Mouse (Mus musculus): Measurements from ENCODE around the gene Dlgap5.

Dlgap5 gene

DNA sequence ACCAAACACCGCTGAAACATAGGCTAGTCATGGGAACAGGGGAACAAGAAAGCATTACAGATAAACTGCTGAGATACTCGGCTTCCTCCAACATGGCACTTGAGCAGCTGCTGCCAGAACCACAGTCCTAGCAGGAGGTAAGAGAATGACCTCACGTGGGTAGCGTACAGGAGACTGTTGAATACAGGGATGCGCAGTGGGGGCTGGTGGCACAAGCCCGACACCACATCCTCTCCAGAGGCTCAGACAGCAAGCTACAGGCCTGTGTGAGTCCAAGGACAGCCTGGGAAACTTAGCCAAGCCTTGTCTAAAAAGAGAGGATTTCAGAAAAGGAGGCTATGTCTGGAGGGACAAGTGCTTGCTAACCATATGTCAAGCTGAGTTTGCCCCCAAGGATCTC lies 23.2 kb downstream of the Dlgap5 start:
- DNase-seq, result no peak

DNA sequence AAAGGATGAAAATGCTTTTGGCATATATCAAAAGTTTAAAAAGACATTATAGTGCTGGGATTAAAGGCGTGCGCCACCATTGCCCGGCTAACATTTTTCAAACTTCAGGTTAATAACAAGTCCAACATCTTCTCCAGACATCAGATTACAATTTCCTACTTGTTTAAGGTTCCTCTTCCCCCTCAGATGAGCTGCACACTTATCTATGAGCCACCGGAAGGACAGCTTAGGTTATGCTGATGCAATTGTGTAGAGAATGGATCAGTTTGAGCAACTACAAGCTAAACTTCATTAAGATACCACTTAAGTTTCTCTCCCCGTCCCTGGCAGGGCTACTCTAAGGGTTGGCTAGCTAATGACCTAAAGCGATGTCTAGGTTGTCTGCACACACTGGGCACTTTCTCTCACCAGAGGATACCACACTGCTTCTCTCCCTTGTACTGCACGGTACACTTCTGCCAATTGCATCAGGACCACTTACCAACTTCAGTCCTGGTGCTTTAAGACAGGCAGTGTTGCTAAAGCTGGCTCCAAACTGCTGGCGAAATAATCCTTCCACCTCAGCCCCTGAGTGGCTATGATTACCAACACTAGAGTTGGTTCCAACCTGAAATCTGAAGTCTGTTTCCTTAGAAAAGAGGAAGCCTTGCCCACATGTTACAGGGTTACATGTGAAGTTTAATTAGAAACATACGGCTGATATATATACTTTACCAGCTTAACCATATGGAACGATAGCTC lies 24.7 kb downstream of the Dlgap5 start:
- DNase-seq, result no peak

DNA sequence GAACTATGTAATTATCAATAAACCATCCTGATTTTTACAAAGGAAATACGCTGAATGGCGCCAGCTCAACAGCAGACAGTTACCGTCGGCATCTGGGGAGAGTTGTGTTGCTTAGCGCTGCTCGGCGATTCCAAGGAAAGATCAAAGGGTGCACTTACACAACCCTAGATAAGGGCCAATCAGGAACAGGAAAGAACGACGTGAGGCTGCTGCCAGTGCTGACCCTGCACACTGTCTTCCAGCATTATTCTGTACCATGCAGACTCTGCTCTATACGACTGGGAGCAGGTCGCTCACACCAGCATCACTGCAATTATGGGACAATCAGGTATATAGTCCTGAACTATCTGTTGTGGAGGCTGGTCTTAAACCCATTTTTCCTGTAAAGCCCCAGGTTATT lies 32.1 kb downstream of the Dlgap5 start:
- no peak for DNase-seq

DNA sequence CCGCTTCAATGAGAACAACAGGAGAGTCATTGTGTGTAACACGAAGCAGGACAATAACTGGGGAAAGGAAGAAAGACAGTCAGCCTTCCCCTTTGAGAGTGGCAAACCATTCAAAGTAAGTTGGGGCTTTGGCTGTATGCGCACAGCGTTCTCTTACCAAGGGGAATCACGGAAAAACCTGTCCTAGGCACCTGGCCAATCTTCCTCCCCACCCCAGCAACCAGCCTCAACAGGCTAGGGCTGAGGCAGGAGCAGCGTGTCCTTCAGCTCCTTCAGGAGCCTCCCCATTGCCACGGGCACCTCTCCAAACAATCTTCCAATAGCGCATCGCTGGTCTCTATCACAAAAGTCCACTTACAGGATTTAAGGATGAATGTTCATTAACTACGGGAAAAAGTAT lies 33.6 kb downstream of the Dlgap5 start:
- no peak for DNase-seq

DNA sequence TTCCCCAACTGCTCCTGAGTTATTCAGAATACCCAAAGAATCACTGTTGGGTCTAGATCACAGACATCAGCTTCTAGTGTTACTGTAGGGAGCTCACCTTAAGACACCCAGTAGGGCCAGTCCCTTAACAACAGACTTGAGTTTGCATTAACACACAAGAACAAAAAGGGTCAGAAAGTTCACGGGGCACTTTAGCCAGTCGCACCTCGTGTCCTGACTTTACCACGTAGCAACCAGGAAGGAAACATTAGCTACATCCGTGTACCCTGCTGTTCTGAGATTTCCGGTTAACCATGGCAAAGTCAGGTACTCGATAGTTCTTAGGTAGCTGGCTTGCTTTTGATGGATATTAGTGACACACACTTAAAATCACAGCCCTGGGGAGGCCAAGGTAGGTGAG lies 34.3 kb downstream of the Dlgap5 start:
- DNase-seq, result no peak

DNA sequence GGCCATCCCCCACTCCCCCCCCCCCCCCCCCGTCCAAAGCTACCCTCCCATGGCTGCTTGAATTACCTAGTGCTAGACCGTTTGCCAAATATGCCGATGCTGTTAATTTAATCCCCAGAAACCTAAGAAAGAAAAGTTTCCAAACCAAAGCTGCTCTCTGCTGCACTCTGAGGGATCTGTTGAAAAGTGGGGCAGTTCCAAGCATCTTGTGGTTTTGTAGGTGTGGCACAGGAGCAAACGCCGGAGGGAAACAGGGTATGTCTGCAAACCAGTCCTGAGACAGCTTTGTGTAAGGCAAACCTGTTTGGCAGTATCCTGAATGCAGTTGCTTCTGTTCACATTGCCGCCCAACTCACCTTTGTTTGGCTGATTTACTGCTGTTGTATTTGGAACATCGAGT lies 39.9 kb downstream of the Dlgap5 start:
- DNase-seq, result no peak

DNA sequence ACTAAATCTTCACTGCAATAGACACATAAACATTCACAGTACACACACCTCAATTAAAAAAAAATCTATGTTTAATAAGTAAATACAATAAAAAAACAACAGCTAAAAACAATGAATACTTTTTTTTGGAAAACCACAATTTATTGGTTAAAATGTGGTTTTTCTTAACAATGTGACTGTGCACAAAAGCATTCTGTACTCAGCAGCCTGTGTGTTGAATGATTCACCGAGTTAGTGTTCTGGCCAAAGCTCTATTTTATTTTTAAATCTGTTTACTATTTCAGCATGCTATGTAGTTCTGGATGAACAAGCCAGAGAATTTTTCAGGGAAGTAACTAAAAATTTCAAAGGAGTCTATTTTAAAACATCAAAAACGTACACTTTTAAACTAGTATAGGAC lies 41.7 kb downstream of the Dlgap5 start:
- no peak for DNase-seq

DNA sequence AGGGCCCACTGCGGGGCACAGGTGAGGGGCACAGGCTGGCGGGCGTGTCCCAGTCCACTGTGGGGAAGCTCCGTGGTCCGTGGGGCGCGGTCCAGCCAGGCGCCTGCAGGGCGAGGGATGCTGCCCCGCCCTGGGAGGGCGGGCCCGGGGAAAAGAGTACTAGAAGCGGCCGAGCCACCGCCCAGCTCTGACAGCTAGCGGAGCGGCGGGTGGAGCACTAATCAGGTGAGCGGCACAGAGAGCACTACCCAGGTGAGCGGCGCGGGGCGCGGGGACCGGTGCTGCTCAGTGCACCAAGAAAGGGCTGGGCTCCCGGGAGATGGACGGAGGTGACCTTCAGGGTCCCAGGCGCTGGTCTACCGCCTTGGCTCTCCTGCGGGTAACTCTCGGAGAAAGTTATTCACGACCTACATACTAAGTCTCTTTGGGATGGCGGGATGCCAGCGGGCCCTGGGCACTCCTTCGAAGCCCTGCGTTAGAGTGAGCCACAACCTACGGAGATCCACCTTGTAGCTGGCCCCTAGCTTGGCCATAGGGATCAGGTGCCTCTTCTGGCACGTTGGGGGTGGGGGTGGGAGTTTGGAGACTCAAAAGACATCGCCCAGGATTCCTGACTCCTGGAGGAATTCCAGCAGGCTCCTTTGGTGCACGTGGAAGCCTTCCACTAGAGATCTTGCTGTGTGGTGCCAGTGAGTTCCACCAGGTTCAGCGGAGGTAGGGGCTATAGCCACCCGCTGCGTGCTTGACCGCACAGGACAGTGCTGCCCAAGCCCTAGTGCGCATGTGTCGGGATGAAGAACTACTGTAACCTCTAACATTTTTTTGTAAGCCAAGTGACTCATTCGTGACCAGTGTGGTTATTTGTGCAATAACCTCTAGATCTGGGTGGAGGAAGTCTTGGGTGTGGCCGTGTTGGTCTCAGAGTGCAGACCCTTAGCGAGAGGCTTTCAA lies 44.2 kb downstream of the Dlgap5 start:
- DNase-seq, result no peak

DNA sequence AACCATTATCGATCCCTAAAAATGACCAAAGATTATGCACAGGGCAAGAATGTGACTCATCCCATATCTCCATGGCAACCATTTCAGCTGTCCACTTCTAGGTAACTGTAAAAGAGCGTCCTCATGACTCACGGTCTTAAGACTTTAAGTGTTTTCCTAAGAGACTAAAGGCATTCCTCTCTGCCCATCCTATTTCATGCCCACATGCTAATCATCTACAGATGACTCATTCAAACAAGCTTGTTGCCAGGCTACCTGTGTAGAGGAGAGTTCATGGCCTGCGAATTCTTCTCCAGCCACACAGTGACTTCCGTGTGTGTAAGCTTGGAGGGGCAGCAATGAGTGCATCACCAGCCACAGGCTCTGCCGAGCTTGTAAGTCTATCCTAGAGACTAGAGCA lies 46.5 kb downstream of the Dlgap5 start:
- DNase-seq, result no peak

DNA sequence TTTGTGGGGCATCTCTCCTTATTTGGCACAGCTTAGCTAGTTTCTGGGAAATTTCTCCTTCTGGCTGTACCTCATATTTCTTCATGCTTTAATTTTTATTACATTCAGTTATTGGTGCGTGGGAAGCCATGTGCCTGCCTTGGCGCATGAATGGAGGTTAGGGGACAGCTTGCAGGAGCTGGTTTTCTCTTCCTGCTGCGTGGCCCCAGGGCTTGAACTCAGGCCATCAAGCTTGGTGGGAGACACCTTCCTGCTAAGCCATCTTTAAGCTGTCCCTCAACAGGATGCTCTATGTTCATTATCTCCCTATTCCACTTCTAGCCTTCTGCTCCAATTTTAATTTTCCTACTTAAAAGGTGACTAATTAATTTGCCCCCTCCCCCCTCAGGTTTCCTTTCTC lies 47.4 kb downstream of the Dlgap5 start:
- DNase-seq, result no peak

DNA sequence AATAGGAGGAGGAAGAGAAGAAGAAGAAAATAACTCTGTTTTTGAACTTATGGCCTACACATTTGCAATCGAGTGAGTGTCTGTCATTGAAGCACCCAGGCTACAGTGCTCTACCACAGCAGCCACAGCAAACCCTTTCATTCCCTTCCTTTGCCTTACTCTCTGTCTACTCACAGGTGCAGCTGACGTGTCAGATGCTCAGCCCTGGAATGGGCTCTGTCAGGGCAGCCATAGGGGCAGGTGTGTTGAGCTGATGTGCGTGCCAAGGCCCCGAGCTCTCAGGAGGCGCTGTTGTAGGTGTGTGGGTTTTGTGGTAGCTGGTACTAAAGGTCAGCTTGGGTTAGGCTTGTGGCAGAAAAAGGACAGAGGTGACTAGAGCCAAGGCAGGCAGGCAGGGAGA lies 48.5 kb downstream of the Dlgap5 start:
- DNase-seq, result no peak

DNA sequence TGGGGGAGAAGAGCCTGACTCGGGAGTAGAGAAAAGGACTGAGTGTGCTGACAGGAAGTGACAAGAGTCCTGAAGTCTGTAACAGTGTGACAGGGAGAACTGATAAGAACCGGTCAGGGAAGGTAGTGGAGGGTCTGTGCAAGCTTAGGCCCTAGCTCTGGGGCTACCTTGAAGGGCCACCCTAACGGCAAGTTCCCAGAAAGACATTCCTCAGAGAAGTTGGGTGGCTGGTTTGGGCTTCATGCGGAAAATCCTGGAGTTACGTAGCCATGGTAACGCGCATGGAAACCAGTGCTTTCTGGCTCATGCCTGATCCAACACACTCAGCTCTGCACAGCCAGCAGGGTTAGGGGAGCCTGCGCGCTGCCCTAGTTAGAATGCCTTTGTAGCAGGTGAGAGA lies 50.7 kb downstream of the Dlgap5 start, which contains the start of gene Lgals3:
TSS of gene Lgals3 (plus strand) at position 291 of the 400 bp plus-strand sequence.
- peak; percentile 55 for DNase-seq

DNA sequence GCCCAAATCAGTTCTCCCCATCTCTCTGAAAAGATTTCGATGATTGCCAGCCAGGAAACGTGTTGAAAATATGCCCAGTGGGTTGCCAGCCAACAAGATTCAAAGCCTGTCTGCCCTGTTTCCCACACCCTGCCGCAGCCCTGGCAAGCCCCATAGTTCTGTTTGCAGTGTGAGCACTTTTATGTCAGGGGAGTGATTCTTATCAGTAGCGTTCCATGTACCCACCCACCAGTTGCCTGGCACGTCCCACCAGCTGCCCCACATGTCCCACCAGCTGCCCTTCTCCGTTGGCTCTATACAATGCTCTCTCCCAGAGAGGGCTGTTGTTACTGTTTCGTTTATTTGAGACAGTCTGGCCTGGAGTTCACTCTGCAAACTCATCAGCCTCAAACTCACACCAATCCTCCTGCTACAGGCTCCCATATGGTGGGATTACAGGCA lies 51.3 kb downstream of the Dlgap5 start:
- DNase-seq, result peak; percentile 33

DNA sequence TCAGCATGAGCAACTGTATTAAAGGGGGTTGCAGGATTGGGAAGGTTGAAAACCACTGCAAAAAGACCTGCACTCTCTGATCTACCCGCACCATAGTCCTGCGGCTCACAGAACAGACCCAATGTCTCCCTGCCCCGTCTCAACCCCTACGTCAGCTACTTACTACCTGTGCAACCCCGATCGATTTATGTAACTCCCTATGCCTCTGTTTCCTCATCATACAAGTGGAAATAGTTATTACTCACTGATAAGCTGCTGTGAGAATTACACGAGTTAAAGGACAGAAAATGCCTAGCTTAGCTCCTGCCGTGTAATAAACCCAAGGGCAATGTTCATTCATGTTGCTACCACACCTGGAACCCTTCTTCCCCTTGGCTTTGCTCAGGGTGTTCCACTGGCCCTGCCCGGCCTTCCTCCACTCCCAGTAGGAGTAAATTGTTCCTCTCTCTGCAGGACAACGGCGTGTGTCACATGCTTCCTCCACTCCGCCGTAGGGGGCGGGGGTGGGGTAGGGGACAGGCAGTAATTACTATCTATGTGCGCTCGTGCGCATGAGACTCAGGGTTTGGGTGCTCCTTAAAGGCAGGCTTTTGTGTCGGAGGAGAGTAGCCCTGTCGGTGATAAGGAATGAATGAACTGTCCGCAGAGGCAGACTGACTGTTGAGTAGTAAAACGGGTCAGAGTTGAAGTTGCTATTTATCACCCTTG lies 53.3 kb downstream of the Dlgap5 start:
- DNase-seq, result no peak

DNA sequence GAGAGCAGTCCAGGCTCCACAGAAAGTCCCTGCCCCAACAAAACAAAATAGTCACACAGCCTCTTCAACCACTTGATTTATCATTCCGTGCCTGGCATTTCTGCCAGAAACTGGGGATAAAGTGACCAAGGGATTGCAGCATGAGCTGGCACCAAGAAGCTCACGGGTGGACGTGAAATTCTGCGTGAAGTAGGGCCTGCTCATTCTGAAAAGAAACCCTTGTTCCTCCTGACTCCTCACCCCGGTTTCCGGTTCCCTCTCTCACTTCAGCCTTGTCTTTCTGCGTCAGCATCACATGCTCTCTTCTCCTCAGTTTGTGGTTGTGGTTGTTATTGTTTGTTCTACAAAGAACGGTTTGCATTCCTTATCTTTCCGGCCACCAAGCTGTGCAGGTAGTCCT lies 56.3 kb downstream of the Dlgap5 start:
- DNase-seq, result no peak

DNA sequence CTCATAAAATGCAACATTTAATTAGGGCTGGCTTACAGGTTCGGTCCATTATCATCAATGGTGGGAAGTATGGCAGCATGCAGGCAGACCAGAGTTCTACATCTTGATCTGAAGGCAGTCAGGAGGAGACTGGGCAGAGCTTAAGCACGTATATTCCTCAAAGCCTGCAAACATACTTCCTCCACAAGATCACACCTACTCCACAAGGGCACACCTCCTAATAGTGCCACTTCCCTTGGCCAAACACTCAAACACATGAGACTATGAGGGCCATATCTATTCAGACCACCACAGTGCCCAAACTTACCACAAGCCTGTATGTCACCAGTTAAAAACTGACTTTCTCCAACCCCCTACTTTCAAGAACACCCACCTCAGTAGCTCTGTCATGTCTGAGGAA lies 56.8 kb downstream of the Dlgap5 start:
- no peak for DNase-seq

DNA sequence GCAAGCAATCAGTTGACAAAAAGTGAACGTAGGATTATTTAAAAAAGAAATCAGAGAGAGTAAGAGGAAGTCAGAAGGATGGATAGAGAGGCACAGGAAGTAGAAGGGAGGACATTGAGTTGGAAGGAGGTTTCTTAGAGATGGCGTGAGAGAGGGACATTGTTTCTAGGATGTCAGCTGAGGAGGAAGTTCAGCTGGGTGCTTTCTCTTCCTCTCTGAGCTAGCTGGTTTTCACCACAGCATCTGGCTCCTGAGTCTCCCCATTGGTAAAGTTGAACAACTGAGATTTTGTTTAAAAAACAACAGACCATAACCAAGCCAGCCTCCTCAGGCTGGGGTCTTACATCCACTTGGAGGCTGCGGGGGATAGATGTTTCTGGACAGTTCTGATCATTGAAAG lies 58.6 kb downstream of the Dlgap5 start:
- DNase-seq, result no peak

DNA sequence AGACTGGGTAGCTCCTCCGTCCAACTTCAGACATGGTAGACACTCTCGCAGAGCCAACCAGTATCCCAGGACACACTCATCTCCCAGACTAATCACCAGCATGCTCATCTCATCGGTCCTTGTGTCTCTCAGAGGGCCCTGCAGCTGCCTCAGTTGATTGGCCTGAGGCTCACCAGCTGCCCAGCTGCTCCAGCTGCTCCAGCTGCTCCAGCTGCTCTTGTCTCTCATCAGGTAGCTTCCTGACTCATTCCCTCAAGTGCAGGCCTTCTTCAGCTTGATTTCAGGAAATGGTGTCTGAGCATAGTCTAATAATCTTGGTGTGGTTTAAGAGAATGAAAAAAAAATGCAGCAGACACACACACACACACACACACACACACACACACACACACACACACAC lies 61.6 kb downstream of the Dlgap5 start:
- no peak for DNase-seq

DNA sequence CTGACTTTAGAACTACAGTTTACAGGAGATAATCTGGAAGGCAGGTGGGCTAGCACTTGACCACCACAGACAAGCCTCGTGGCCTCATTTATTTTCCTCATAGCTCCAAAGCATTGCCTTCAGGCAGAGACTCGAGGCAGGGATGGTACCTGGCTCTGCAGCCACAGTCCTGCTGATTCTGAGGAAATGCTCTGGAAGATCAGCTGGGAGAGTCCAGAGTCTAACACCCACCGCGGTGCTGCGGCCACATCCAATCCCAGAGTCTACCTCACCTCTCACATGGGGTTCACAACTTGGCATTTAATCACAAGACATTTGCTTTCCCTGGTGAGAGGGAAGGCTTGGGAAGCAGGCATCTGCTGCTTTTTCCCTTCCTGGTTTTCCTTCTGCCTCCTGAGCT lies 63.3 kb downstream of the Dlgap5 start:
- no peak for DNase-seq

DNA sequence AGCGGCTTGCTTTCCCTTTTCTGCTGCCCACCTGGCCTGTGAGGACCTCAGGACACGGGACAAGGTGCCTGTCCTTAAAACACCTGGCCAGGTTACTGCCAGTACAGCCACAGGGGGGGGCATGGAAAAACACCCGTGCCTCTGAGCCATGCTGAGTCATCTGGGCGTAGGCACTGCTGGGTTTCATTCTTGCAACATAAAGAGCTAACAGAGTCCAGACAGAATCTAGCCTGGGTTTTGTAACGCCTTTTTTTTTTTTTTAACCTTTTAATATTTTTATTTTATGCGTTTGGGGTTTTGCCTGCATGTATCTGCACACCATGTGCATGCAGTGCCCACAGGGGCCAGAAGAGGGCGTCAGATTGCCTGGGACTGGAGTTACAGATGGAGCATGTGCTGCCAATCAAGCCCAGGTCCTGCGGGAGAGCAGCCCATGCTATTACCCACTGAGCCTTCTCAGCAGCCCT lies 64.1 kb downstream of the Dlgap5 start:
- DNase-seq, result no peak

DNA sequence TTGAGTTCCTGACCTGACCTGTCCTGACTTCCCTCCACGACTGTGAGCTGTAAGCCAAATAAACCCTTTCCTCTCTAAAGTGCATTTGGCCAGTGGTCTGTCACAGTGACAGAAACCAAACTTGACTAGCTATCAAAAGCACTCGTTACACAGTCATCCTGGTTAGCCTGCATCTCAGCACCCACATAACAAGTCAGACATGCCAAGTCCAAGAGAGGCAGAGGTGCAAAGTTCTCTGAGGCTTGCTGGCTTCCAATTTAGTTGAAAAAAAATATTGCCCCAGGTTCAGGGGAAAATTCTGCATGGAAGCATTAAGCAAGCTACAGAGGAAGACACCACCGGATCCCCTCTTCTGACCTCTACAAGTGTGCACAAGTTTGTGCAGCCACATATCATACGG lies 65.0 kb downstream of the Dlgap5 start:
- no peak for DNase-seq

DNA sequence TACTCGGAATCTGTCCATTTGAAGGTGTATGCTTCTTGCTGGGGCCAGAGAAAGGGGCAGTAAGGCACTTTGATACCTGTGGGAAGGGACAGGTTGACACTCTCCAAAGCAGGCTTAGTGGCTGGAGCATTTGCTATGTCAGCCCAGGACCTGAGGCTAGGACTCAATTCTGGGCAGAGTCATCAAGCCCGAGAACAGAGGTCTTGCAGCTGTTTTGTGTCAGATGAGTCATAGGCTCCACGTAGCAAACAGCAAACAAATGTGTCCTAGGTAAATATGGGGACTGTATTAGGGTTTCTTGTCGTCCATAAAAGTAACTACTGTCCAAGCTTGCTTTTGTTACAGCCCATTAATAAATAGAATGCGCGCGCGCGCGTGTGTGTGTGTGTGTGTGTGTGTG lies 65.9 kb downstream of the Dlgap5 start:
- no peak for DNase-seq

DNA sequence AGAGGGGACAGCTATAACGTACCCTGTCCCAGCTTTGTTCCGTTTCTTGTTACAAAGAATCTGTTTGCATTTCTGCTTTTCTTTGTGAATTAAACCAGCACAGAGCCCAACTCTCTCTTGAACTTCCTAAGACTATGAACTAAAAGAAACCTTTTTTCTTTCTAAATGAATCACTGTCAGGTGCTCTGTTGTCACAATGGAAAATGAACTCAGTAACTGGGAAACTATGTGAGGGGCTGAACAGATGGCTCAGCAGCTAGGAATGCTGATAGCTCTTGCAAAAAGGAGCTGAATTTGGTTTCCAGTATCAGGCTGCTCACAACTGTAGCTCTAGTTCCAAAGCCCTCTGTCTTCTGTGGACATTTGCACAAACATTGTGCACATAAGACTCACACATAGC lies 67.2 kb downstream of the Dlgap5 start:
- DNase-seq, result no peak

Measured in right cerebral cortex, postnatal 25 days (tissue).